Mouse (Mus musculus) large intestine, adult 2 months (tissue): ENCODE data around the gene Fam43b. TPM values are rescaled to one million over a fixed set of nuclear protein-coding genes. Genes with fewer than 3 reads are reported as not detected.

Source experiments
- DNase-seq: peaks from one replicate; pipeline ENCODE4 v3.0.0-alpha.2; 2012; ENCODE audit warnings: low read depth, low spot score
- WGBS: fragments of 180-500 bp; shearing (Covaris S2); methylation state at CpG from one replicate; pipeline ENCODE4 v1.1.7; 2018; 5-methylcytosine and 5-hydroxymethylcytosine counted together
- polyA plus RNA-seq: library from polyadenylated mRNA; depleted of rRNA; stranded (reverse); fragments of >200 nt; gene quantifications from 2 replicates; pipeline ENCODE4 v1.2.3, GENCODE M21; 2012

Fam43b gene
- polyA plus RNA-seq, 1 experiment, result not detected

GRCm38 (mm10) chr4:138396711-138397110 lies 383 bp upstream of the Fam43b start:
- DNase-seq, result no peak
- 18% methylated on average over 8 of the region's 8 CpGs for WGBS

- WGBS, result 1% methylated on average over 103 of the region's 103 CpGs
- DNase-seq, result no peak
These were observed 999 bp downstream of the Fam43b start for GRCm38 (mm10) chr4:138395087-138395970.

- WGBS, result 52% methylated on average over 7 of the region's 7 CpGs
These were observed 2.6 kb downstream of the Fam43b start for GRCm38 (mm10) chr4:138393703-138394102.

GRCm38 (mm10) chr4:138383789-138384188 lies 12.5 kb downstream of the Fam43b start:
- no peak for DNase-seq
- WGBS, result 37% methylated on average over 4 of the region's 4 CpGs

More at GRCm38 (mm10) chr4:138393703-138394102, 2.6 kb downstream of the Fam43b start:
- no peak for DNase-seq

- DNase-seq, result no peak
- 76% methylated on average over 6 of the region's 6 CpGs for WGBS
These were observed 13.9 kb downstream of the Fam43b start for GRCm38 (mm10) chr4:138382462-138382861.

GRCm38 (mm10) chr4:138380132-138380689 lies 16.1 kb downstream of the Fam43b start:
- 33% methylated on average over 10 of the region's 10 CpGs for WGBS
- no peak for DNase-seq

- no peak for DNase-seq
- WGBS, result 49% methylated on average over 14 of the region's 14 CpGs
These were observed 17.1 kb downstream of the Fam43b start for GRCm38 (mm10) chr4:138379091-138379840.

GRCm38 (mm10) chr4:138377526-138377925 lies 18.8 kb downstream of the Fam43b start:
- no peak for DNase-seq
- 51% methylated on average over 6 of the region's 6 CpGs for WGBS

- no peak for DNase-seq
- 69% methylated on average over 3 of the region's 3 CpGs for WGBS
These were observed 21.2 kb downstream of the Fam43b start for GRCm38 (mm10) chr4:138375117-138375516.

- no peak for DNase-seq
- 84% methylated on average over 5 of the region's 5 CpGs for WGBS
These were observed 25.3 kb downstream of the Fam43b start for GRCm38 (mm10) chr4:138370996-138371516.

- 55% methylated on average over 12 of the region's 12 CpGs for WGBS
- DNase-seq, result no peak
These were observed 27.6 kb downstream of the Fam43b start for GRCm38 (mm10) chr4:138368498-138369260.

- WGBS, result 1% methylated on average over 34 of the region's 34 CpGs
- DNase-seq, result peak; percentile 84
These were observed 28.5 kb downstream of the Fam43b start, which contains the start of gene Cda for GRCm38 (mm10) chr4:138367641-138368497. Cda (minus strand) TSS chr4:138367992.

- WGBS, result 39% methylated on average over 2 of the region's 2 CpGs
- DNase-seq, result no peak
These were observed 29.8 kb downstream of the Fam43b start for GRCm38 (mm10) chr4:138366561-138366960.

- WGBS, result 9% methylated on average over 5 of the region's 5 CpGs
- no peak for DNase-seq
These were observed 32.8 kb downstream of the Fam43b start for GRCm38 (mm10) chr4:138363511-138363910.

- 58% methylated on average over 7 of the region's 7 CpGs for WGBS
- no peak for DNase-seq
These were observed 33.4 kb downstream of the Fam43b start for GRCm38 (mm10) chr4:138362883-138363282.

GRCm38 (mm10) chr4:138361370-138361821 lies 34.9 kb downstream of the Fam43b start:
- 34% methylated on average over 11 of the region's 11 CpGs for WGBS
- no peak for DNase-seq

GRCm38 (mm10) chr4:138358176-138358575 lies 38.2 kb downstream of the Fam43b start:
- WGBS, result 81% methylated on average over 3 of the region's 3 CpGs
- no peak for DNase-seq

- WGBS, result 82% methylated on average over 12 of the region's 12 CpGs
- DNase-seq, result no peak
These were observed 39.8 kb downstream of the Fam43b start for GRCm38 (mm10) chr4:138356551-138356950.
